Mouse (Mus musculus) brain, embryonic 14.5 days (tissue): ENCODE measurements around the gene Trpm1. TPM values are rescaled to one million over a fixed set of nuclear protein-coding genes. Genes with fewer than 3 reads are reported as not detected.

Experiments used
- DNase-seq: peaks from one replicate; pipeline ENCODE4 v3.0.0-alpha.2; 2011; ENCODE audit warnings: low read depth
- CTCF ChIP-seq: fragments of 200-500 bp; IDR thresholded peaks from 2 replicates; pipeline ENCODE4 v1.5.1; 2012; ENCODE audit warnings: inconsistent platforms, mild to moderate bottlenecking, moderate library complexity, borderline replicate concordance; ENCODE audit not compliant: insufficient read depth, insufficient read length; ENCODE audit errors: extremely low read depth
- POLR2A ChIP-seq: fragments of 200-500 bp; IDR thresholded peaks from 2 replicates; pipeline ENCODE4 v1.6.1; 2012; ENCODE audit warnings: mild to moderate bottlenecking, inconsistent platforms, borderline replicate concordance; ENCODE audit not compliant: poor library complexity, insufficient read depth, insufficient read length, severe bottlenecking; ENCODE audit errors: extremely low read depth
- polyA plus RNA-seq: library from polyadenylated mRNA; depleted of rRNA; stranded (reverse); fragments of >200 nt; gene quantifications from 2 replicates; pipeline ENCODE4 v1.2.3, GENCODE M21; 2012

Gene Trpm1
- polyA plus RNA-seq, 1 experiment: 0.31 TPM

- TF ChIP-seq POLR2A (no peak), CTCF (no peak)
- no peak for DNase-seq
These were observed 63.8 kb downstream of the Trpm1 start for GRCm38 (mm10) chr7:64217428-64217827.

DNA sequence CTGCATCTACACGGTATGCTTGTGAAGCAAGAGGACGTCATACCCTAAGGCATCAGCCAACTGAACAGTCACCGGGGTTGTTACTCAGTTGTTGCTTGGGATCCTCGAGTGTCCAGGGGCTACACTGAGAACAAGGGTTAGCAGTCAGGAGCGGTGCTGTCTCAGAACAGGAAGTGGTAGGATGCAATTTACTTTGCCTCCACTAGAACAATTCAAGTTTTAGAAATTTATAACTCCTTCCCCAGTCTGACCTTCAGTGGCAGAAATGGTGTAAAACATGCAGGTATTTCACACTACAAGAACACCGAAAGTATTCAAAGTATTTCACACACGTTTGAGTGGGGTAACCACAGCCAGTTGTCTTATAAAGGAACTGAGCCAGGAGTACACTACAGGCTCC lies 66.1 kb downstream of the Trpm1 start:
- no peak for DNase-seq
- TF ChIP-seq POLR2A (no peak), CTCF (no peak)

GRCm38 (mm10) chr7:64223215-64223614 lies 69.6 kb downstream of the Trpm1 start:
- TF ChIP-seq POLR2A (no peak), CTCF (no peak)

DNA sequence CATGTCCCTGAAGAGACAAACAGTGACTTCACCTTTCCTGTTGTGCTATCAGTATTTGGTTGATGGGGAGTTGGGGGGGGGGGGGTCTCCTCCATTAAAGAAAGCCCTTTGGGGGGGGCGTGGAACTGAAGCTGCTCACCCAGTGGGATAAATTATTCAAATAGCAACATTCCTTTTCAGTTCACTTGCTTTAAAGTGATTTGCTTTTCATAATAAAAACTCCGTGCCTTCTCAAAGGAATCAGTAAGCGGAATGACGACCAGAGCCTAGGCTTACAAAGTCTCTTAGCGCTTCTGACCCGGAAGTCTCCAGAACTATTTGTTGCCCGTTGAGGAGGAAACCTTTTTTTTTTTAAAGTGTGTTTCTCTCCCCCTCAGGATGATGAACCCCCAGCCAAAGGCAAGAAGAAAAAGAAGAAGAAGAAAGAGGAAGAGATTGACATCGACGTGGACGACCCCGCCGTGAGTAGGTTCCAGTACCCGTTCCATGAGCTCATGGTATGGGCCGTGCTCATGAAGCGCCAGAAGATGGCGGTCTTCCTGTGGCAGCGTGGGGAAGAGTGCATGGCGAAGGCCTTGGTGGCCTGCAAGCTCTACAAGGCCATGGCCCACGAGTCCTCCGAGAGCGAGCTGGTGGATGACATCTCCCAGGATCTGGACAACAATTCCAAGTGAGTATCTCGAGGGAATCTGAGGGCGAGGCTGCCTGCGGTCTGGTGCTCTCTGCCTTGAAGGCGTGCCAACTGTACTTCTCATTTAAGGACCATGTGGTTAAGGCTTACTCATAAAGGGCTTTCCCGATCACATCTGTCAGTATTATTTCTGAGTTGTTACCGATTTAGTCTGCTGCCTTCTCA lies 72.9 kb downstream of the Trpm1 start:
- peak; percentile 22 for DNase-seq
- TF ChIP-seq POLR2A: no peak
- TF ChIP-seq CTCF: peak; percentile 7; the same call in 1 of the 2 replicates

More at GRCm38 (mm10) chr7:64223215-64223614, 69.6 kb downstream of the Trpm1 start:
- DNase-seq: no peak

GRCm38 (mm10) chr7:64227586-64227985 lies 74.0 kb downstream of the Trpm1 start:
- TF ChIP-seq POLR2A (no peak), CTCF (no peak)
- DNase-seq: no peak

- TF ChIP-seq CTCF (no peak), POLR2A (no peak)
- no peak for DNase-seq
These were observed 74.7 kb downstream of the Trpm1 start for GRCm38 (mm10) chr7:64228300-64228699.

DNA sequence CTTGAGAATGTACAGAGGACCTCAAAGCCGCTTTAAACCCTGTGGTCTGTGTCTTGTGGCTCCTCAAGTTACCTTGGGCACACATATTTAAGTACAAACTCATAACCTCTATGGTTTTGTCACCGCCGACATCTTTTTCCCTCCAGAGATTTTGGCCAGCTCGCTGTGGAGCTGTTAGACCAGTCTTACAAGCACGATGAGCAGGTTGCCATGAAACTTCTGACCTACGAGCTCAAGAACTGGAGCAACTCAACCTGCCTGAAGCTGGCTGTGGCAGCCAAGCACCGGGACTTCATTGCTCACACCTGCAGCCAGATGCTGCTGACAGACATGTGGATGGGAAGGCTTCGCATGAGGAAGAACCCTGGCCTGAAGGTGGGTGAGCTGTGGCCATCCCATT lies 76.3 kb downstream of the Trpm1 start:
- no peak for TF ChIP-seq POLR2A
- no peak for TF ChIP-seq CTCF
- no peak for DNase-seq

GRCm38 (mm10) chr7:64231001-64231400 lies 77.4 kb downstream of the Trpm1 start:
- no peak for DNase-seq
- TF ChIP-seq POLR2A: no peak
- peak; percentile 10; the same call in 1 of the 2 replicates for TF ChIP-seq CTCF

DNA sequence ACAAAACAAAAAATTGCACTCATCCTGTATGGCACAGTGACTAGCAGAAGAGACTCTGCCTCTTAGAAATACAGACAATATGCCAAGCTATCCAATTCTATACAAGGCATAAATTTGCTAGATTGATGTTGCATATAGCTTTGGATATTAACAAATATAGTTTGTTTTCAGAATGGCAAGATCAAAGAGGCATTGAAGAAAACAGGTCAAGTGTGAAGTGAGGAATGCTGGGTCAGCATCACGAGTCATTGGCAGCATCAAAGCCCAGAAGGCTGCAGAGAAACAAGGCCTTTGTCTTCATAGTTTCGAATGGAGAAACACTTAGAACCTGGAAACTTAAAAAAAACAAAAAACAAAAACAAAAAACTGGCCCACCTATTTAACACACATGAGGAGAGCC lies 78.4 kb downstream of the Trpm1 start:
- TF ChIP-seq POLR2A: no peak
- DNase-seq: no peak

DNA sequence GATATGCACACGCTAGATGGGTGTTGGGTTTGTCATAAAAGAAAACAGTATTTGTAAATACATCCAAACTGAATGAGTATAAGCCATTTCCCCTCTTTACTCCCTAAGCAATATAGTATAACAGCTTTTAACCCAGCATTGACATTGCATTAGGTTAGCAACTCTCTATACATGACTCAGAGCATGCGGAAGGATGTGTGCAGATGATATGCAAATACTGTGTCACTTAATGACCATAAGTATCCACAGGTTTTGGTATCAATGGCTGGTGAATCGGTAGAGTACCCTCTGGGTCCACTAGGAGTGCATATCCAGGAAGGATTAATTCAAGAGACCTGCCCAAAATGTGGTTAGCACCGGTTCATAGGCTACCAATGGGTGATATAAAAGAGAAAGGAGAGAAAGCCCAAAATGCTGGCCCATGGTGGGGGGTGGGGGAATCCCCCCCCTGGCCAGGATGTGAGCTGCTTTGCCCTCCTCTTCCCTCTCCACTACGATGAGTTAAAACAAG lies 80.7 kb downstream of the Trpm1 start:
- TF ChIP-seq POLR2A (no peak), CTCF (no peak)
- no peak for DNase-seq

DNA sequence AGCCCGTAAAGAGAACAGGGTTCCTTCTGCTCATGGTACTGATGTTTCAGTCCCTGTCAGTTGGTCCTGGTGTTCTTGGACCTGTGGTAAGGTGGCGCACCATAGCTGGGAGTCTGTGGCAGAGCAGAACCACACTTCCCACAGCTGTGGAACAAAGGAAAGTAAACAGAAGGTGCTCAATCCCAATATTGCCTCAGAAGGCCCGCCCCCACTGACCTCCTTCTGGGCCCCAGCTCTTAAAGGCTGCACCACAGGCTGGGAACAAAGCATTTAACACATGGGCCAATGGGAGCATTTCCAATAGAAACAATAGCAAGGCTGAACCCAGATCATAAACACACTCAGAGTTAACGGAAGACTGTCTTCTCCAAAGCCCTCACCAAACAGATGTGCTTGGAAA lies 82.9 kb downstream of the Trpm1 start:
- no peak for TF ChIP-seq CTCF
- no peak for TF ChIP-seq POLR2A
- peak; percentile 21 for DNase-seq

DNA sequence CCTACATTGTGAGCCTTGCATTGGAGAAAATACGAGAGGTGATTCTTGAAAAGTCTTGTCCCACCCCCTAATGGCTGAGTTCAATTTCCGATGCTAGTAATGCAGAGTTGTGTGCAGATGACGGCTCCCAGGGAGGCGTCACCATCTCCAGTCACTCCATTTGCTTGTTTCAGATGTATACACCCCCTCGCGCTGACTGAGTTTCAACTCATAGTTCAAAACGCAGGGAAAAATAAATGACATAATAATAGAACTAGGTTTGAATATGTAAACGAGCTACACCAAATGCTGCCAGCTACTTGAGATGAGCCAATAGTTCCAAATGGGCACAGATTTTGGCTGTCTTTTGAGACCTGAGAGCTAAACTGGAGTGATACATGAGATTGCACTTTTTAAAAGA lies 84.1 kb downstream of the Trpm1 start:
- DNase-seq: peak; percentile 19
- TF ChIP-seq POLR2A: no peak
- no peak for TF ChIP-seq CTCF
